Mouse (Mus musculus): Measurements from ENCODE around the gene Wdr48.

Gene Wdr48

GRCm38 (mm10) chr9:119894339-119895009, at the start of gene Wdr48:
Wdr48 (plus strand) TSS chr9:119894878.
- DNase-seq: peak; percentile 94

GRCm38 (mm10) chr9:119847187-119847586, 47.5 kb upstream of the Wdr48 start:
- no peak for DNase-seq

- no peak for DNase-seq
These were observed 46.0 kb upstream of the Wdr48 start for GRCm38 (mm10) chr9:119848671-119849070.

GRCm38 (mm10) chr9:119849214-119849613, 45.5 kb upstream of the Wdr48 start:
- no peak for DNase-seq

GRCm38 (mm10) chr9:119852347-119853030, 42.2 kb upstream of the Wdr48 start:
- no peak for DNase-seq

- no peak for DNase-seq
These were observed 41.4 kb upstream of the Wdr48 start for GRCm38 (mm10) chr9:119853071-119853846.

GRCm38 (mm10) chr9:119854170-119854569, 40.5 kb upstream of the Wdr48 start:
- no peak for DNase-seq

- DNase-seq: no peak
These were observed 7.4 kb upstream of the Wdr48 start for GRCm38 (mm10) chr9:119887144-119887901.

- DNase-seq: no peak
These were observed 5.8 kb upstream of the Wdr48 start for GRCm38 (mm10) chr9:119888843-119889246.

GRCm38 (mm10) chr9:119889446-119889845, 5.2 kb upstream of the Wdr48 start:
- DNase-seq: no peak

- no peak for DNase-seq
These were observed 4.0 kb upstream of the Wdr48 start for GRCm38 (mm10) chr9:119890692-119891091.

- no peak for DNase-seq
These were observed 797 bp upstream of the Wdr48 start for GRCm38 (mm10) chr9:119893881-119894280.

GRCm38 (mm10) chr9:119895040-119895721, 503 bp downstream of the Wdr48 start:
- DNase-seq: no peak

GRCm38 (mm10) chr9:119899446-119899845, 4.8 kb downstream of the Wdr48 start:
- no peak for DNase-seq

- no peak for DNase-seq
These were observed 7.9 kb downstream of the Wdr48 start for GRCm38 (mm10) chr9:119902410-119903151.

- no peak for DNase-seq
These were observed 14.0 kb downstream of the Wdr48 start for GRCm38 (mm10) chr9:119908708-119909107.

- DNase-seq: no peak
These were observed 15.3 kb downstream of the Wdr48 start for GRCm38 (mm10) chr9:119909931-119910330.

- DNase-seq: no peak
These were observed 18.6 kb downstream of the Wdr48 start for GRCm38 (mm10) chr9:119913087-119913838.

GRCm38 (mm10) chr9:119919858-119920257, 25.2 kb downstream of the Wdr48 start:
- DNase-seq: no peak

- DNase-seq: no peak
These were observed 28.8 kb downstream of the Wdr48 start for GRCm38 (mm10) chr9:119923462-119923861.

- no peak for DNase-seq
These were observed 30.5 kb downstream of the Wdr48 start for GRCm38 (mm10) chr9:119925120-119925657.

Data from right cerebral cortex, postnatal 25 days (tissue).